Mouse (Mus musculus) embryo, embryonic 10 days (tissue): ENCODE data around the gene Phf1.
A peak's percentile ranks its signal among the peaks of the same experiment; 100 is the strongest.

Source experiments
- DNase-seq: peaks from one replicate; pipeline ENCODE4 v3.0.0-alpha.2; 2015; ENCODE audit warnings: low spot score

The Phf1 gene

GRCm38 (mm10) chr17:26950560-26951288 lies 17.9 kb downstream of the Phf1 start:
- DNase-seq = no peak

- DNase-seq = peak; percentile 90
Observed at GRCm38 (mm10) chr17:26951406-26951805, 18.6 kb downstream of the Phf1 start.

DNA sequence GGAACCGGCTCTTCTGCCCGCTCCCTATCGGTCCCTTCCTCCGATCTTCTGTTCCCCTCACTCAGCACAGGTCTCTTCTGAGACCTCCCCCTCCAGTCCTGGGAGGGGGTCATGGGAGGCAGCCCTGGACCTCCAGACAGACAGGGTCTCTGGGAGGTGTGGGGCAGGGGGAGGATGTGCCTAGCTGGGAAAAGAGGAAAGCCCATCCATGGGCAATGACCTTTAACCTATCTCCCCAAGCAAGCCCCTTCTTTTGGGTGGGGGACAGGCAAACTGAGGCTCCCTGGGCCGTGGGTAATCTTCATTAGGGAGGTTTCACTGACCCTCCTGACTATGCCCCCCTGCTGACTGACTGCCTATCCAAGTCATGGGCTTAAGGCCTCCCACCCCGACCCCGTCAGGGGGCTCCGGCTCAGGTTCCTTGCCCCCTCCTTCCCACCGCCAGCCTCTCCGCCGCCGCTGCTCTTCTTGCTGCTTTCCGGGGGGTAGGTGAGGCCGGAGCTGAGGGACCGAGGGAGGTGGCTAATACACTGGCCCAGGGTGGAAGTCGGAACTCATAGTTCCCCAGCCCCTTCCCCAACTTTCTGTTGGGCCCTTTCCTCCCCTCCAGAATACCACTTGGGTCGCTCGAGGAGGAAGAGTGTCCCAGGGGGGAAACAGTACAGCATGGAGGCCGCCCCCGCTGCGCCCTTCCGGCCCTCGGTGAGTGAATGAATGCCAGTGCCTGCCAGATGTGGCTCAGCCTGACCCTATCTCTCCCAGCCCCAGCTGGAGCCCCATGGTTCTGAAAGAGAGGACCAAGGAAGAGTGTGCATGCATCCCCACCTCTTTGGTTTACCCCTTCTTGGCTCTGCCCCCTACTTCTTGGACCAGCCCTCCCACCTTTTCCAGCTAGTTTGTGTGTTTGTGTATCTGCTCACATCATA lies 19.4 kb downstream of the Phf1 start:
- no peak for DNase-seq

DNA sequence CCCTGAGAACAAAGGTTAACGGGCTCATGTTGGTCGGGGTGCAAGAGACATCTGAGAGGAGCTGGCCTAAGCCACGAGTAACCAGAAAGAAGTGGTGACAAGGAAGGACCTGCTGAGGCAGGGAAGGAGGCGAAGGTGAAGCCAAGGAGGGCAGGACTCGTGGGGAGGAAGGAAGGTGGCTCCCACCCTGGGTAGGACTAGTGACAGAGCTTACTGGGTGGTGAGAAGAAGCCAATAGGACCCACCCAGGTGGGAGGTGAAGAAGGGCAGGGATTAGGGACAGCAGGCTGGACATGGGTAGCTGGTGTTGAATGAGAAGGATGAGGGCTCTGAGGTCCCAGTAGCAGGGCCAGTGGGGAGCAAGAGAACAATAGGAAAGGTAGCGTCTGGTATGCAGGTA lies 20.3 kb downstream of the Phf1 start:
- DNase-seq = no peak

GRCm38 (mm10) chr17:26953726-26954125 lies 20.9 kb downstream of the Phf1 start:
- DNase-seq = no peak

DNA sequence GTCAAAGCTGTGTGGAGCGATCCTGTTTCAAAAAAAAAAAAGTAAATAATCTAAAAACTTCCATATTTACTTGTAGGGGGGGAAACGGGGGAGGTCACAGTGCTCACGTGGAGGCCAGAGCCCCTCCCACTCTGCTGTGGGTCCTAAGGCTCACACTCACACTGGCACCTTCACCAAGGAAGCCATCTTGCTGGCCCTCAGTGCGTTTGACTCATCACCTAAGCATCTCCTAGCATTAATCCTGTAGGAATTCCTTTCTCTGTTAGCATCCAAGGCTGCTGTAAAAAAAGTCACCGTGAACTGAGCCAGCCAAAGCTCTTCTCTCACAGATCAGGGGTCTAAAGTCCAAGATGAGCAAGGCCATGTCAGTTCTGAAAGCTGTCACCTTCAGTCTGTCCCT lies 23.5 kb downstream of the Phf1 start:
- DNase-seq = no peak

DNA sequence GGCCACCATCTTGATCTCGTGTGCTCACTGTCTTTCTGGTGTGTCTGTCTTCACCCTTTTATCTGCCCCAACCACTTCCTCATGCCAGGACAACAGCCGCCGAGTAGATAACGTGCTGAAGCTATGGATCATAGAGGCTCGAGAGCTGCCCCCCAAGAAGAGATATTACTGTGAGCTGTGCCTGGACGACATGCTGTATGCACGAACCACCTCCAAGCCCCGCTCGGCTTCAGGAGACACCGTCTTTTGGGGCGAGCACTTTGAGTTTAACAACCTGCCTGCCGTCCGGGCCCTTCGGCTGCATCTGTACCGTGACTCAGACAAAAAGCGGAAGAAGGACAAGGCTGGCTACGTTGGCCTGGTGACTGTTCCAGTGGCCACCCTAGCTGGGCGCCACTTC lies 24.0 kb downstream of the Phf1 start:
- no peak for DNase-seq

- no peak for DNase-seq
Observed at GRCm38 (mm10) chr17:26957872-26958271, 25.0 kb downstream of the Phf1 start.

DNA sequence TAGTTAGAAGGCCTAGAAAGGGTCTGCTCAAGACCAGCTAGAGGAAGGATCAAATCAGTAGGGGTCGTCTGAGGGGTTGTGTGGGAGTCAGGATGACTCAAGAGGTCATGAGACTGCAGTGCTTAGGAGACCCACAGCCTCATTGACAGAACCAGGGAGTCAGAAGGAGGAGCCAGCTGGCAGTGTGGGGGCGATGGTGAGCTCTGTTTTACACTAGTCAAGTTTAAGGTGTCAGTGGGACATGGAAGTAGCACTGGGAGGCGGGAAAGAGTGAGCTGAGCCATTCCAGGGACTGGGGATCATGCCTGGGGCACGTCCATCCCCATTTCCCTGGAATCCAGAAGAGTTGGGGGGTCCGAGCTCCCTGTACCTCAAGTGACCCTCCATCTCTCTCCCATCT lies 26.0 kb downstream of the Phf1 start:
- DNase-seq = no peak

- DNase-seq = no peak
Observed at GRCm38 (mm10) chr17:26959815-26960214, 27.0 kb downstream of the Phf1 start.

GRCm38 (mm10) chr17:26961572-26962240 lies 28.9 kb downstream of the Phf1 start:
- no peak for DNase-seq

- no peak for DNase-seq
Observed at GRCm38 (mm10) chr17:26966993-26967392, 34.1 kb downstream of the Phf1 start.

GRCm38 (mm10) chr17:26967477-26967876 lies 34.6 kb downstream of the Phf1 start:
- no peak for DNase-seq

DNA sequence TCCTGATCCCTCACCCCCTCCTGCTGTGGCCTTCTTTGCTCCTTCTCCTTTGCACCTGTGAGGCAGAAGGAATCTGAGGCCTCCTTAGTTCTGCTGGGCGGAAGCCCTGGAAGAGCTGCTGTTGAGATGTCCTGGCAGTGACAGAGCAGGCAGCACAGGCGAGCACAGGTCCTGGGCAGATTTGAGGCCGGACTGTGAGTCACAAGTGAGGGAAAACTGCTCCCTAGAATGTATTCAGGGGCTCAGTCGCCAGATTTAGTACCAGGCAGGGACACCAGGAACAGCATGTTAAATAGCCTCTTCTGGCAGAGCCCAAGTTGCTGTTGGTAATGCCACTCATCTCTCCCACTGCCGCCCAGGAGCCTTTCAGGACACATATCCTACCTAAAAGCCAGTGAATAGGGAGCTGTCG lies 35.4 kb downstream of the Phf1 start:
- no peak for DNase-seq

- no peak for DNase-seq
Observed at GRCm38 (mm10) chr17:26969257-26969656, 36.4 kb downstream of the Phf1 start.

DNA sequence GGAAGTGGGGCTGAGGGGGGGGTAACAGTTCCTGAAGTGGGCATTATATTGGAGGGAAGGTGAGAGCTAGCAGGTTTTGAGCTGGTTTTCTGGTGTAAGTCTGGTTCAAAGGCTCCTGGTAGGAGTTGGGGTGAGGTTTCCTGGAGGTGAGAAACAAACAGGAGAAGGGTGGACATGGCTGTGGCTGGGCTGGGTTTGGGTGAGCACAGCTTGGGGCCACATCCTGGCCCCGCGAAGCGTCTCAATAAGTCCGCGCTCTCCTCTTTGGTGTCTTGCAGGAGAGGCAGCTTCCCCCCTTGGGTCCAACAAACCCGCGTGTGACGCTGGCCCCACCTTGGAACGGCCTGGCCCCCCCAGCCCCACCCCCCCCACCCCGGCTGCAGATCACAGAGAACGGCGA lies 37.4 kb downstream of the Phf1 start:
- no peak for DNase-seq

- DNase-seq = no peak
Observed at GRCm38 (mm10) chr17:26971247-26971905, 38.5 kb downstream of the Phf1 start.

- DNase-seq = no peak
Observed at GRCm38 (mm10) chr17:26972107-26972506, 39.3 kb downstream of the Phf1 start.

GRCm38 (mm10) chr17:26972703-26973574 lies 40.1 kb downstream of the Phf1 start, which contains the start of gene Zbtb9:
Gene Zbtb9 (plus strand): TSS chr17:26973167.
- DNase-seq = peak; percentile 98

- DNase-seq = no peak
Observed at GRCm38 (mm10) chr17:26974547-26974946, 41.7 kb downstream of the Phf1 start.

GRCm38 (mm10) chr17:26975415-26975814 lies 42.6 kb downstream of the Phf1 start:
- no peak for DNase-seq
